Mouse (Mus musculus): ENCODE measurements at regions not wholly inside any gene's neighbourhood (a gene's known extent, or its start where the extent isn't known, plus 50 kb on each side); places are given as distances from the start of the nearest gene placed in this dataset.

- Histone ChIP-seq H3K4me2 (no peak overlapping the region), H3K9ac (ENCODE audit: low read depth, low read length) (no peak overlapping the region), H3K27me3 (ENCODE audit: control insufficient read depth, insufficient read depth, low read length) (no peaks in the 10 kb centered on the region), H3K27ac (ENCODE audit: low read depth, low read length) (no peak overlapping the region), H3K4me1 (ENCODE audit: control insufficient read depth, insufficient read depth, low read length) (peaks cover 23% of the 10 kb centered on the region), H3K36me3 (ENCODE audit: control insufficient read depth, insufficient read depth, low read length) (no peaks in the 10 kb centered on the region), H3K9me3 (replicated peaks; ENCODE audit: control insufficient read depth, low read length) (no peaks in the 10 kb centered on the region), H3K4me3 (ENCODE audit: low read depth, low read length) (no peak overlapping the region)
- ATAC-seq (replicated peaks; ENCODE audit: insufficient number of reproducible peaks, low FRiP score, low TSS enrichment): no peak
- 82% methylated on average over 5 of the region's 5 CpGs for WGBS (ENCODE audit: insufficient replicate concordance)
Observed at GRCm38 (mm10) chr12:12529541-12529940, 267.6 kb downstream of the Fam49a start.

DNA sequence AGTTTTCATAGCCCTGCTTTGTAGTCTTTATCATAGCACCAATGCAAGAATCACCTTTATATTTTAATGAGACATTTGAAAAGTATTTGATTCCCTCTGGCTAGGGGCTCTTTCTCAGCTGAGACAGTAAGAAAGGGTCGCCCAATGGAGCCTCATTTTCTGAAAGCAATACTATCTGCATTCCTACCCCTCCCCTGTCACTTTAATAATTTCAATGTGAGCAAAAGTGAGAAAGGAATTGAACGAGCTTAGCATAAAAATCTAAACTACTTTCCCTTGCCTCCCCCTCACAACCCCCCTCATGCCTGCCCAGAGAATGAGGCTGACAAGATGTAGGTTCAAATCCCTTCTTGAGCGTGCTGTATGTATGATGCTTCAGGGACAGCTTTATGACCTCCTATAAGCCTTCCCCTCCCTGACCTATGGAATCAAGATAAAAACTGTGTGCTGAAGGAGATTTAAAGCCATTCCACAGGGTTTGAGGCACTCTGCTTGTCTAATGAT lies 266.6 kb downstream of the Fam49a start:
- Histone ChIP-seq H3K27me3 (ENCODE audit: control insufficient read depth, insufficient read depth, low read length) (no peaks in the 10 kb centered on the region), H3K9ac (ENCODE audit: low read depth, low read length) (no peak overlapping the region), H3K27ac (ENCODE audit: low read depth, low read length) (peak overlapping the region; percentile 71), H3K4me3 (ENCODE audit: low read depth, low read length) (no peak overlapping the region), H3K4me2 (no peak overlapping the region), H3K9me3 (replicated peaks; ENCODE audit: control insufficient read depth, low read length) (no peaks in the 10 kb centered on the region), H3K36me3 (ENCODE audit: control insufficient read depth, insufficient read depth, low read length) (no peaks in the 10 kb centered on the region), H3K4me1 (ENCODE audit: control insufficient read depth, insufficient read depth, low read length) (peaks cover 23% of the 10 kb centered on the region)
- no peak for ATAC-seq (replicated peaks; ENCODE audit: insufficient number of reproducible peaks, low FRiP score, low TSS enrichment)
- WGBS (ENCODE audit: insufficient replicate concordance): 45% methylated on average over 3 of the region's 3 CpGs

GRCm38 (mm10) chr12:12527766-12528477 lies 266.0 kb downstream of the Fam49a start:
- Histone ChIP-seq H3K9me3 (replicated peaks; ENCODE audit: control insufficient read depth, low read length) (no peaks in the 10 kb centered on the region), H3K27me3 (ENCODE audit: control insufficient read depth, insufficient read depth, low read length) (no peaks in the 10 kb centered on the region), H3K4me1 (ENCODE audit: control insufficient read depth, insufficient read depth, low read length) (peaks cover 23% of the 10 kb centered on the region), H3K27ac (ENCODE audit: low read depth, low read length) (peak overlapping the region; percentile 78), H3K4me2 (no peak overlapping the region), H3K9ac (ENCODE audit: low read depth, low read length) (no peak overlapping the region), H3K4me3 (ENCODE audit: low read depth, low read length) (no peak overlapping the region), H3K36me3 (ENCODE audit: control insufficient read depth, insufficient read depth, low read length) (no peaks in the 10 kb centered on the region)
- 25% methylated on average over 7 of the region's 7 CpGs for WGBS (ENCODE audit: insufficient replicate concordance)
- ATAC-seq (replicated peaks; ENCODE audit: insufficient number of reproducible peaks, low FRiP score, low TSS enrichment): no peak

DNA sequence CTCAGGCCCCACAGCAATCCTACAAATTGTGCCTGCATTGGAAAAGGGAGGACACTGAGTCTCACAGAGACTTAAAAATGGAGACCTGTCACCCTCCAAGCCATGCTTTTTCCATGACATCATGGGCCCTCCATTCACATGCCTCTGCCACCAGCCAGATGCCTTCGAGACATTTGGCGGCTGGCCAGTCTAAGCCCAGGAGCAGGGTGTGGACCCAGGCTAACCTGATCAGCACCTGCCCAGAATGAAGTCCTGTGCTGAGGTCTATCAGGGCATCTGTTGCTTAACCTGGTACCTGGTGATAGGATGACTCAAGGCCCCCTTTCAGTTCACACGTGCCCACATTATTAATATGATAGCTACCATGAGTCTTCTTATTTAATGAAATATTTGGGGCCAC lies 265.4 kb downstream of the Fam49a start:
- peak overlapping the region; percentile 78 for H3K27ac ChIP-seq (ENCODE audit: low read depth, low read length)

DNA sequence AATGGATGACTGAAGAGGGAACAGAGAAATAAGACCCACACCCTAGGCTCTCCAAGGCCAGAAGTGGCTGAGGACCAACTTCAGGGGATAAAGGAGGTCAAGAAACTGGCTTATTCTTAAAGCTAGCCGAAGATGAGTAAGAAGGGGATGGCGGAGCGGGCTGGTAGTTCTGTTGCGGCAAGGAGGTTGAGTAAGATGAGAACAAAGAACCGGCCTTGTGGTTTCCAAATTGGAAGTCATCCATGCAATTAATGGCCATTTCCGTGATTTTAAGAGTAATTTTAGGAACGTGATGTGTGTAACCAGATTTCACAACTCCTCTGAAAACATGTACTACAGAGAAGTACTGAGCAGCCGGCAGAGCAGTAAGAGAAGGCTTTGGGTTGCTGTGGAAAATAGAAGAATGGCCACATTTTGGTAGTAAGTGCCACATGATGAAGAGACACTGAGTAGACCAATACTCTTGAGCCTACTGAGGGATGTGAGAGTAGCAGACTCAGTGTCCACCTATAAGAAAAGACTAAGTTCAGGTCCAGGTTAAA lies 258.4 kb downstream of the Fam49a start:
- WGBS (ENCODE audit: insufficient replicate concordance): 92% methylated on average over 8 of the region's 8 CpGs

More for the DNA sequence above, 265.4 kb downstream of the Fam49a start:
- no peak overlapping the region for H3K4me2 ChIP-seq
- H3K9ac ChIP-seq (ENCODE audit: low read depth, low read length): no peak overlapping the region
- WGBS (ENCODE audit: insufficient replicate concordance): 48% methylated on average over 3 of the region's 3 CpGs
- ATAC-seq (replicated peaks; ENCODE audit: insufficient number of reproducible peaks, low FRiP score, low TSS enrichment): peak; percentile 61; the same call in 1 of the 2 replicates
- H3K27me3 ChIP-seq (ENCODE audit: control insufficient read depth, insufficient read depth, low read length): no peaks in the 10 kb centered on the region
- no peaks in the 10 kb centered on the region for H3K9me3 ChIP-seq (replicated peaks; ENCODE audit: control insufficient read depth, low read length)
- no peak overlapping the region for H3K4me3 ChIP-seq (ENCODE audit: low read depth, low read length)
- H3K36me3 ChIP-seq (ENCODE audit: control insufficient read depth, insufficient read depth, low read length): no peaks in the 10 kb centered on the region
- H3K4me1 ChIP-seq (ENCODE audit: control insufficient read depth, insufficient read depth, low read length): peaks cover 23% of the 10 kb centered on the region

GRCm38 (mm10) chr12:12518490-12519070 lies 256.6 kb downstream of the Fam49a start:
- H3K9ac ChIP-seq (ENCODE audit: low read depth, low read length): no peak overlapping the region
- no peaks in the 10 kb centered on the region for H3K36me3 ChIP-seq (ENCODE audit: control insufficient read depth, insufficient read depth, low read length)
- no peak for ATAC-seq (replicated peaks; ENCODE audit: insufficient number of reproducible peaks, low FRiP score, low TSS enrichment)
- no peaks in the 10 kb centered on the region for H3K27me3 ChIP-seq (ENCODE audit: control insufficient read depth, insufficient read depth, low read length)
- 36% methylated on average over 5 of the region's 5 CpGs for WGBS (ENCODE audit: insufficient replicate concordance)
- H3K4me3 ChIP-seq (ENCODE audit: low read depth, low read length): no peak overlapping the region
- H3K9me3 ChIP-seq (replicated peaks; ENCODE audit: control insufficient read depth, low read length): no peaks in the 10 kb centered on the region
- peak overlapping the region; percentile 6; the same call in 1 of the 2 replicates for H3K27ac ChIP-seq (ENCODE audit: low read depth, low read length)
- no peak overlapping the region for H3K4me2 ChIP-seq
- peaks cover 9% of the 10 kb centered on the region for H3K4me1 ChIP-seq (ENCODE audit: control insufficient read depth, insufficient read depth, low read length)

More for the DNA sequence above, 258.4 kb downstream of the Fam49a start:
- no peaks in the 10 kb centered on the region for H3K36me3 ChIP-seq (ENCODE audit: control insufficient read depth, insufficient read depth, low read length)
- ATAC-seq (replicated peaks; ENCODE audit: insufficient number of reproducible peaks, low FRiP score, low TSS enrichment): no peak
- no peak overlapping the region for H3K27ac ChIP-seq (ENCODE audit: low read depth, low read length)
- H3K4me3 ChIP-seq (ENCODE audit: low read depth, low read length): no peak overlapping the region
- H3K9me3 ChIP-seq (replicated peaks; ENCODE audit: control insufficient read depth, low read length): no peaks in the 10 kb centered on the region
- no peak overlapping the region for H3K4me2 ChIP-seq
- H3K9ac ChIP-seq (ENCODE audit: low read depth, low read length): no peak overlapping the region
- H3K4me1 ChIP-seq (ENCODE audit: control insufficient read depth, insufficient read depth, low read length): peaks cover 9% of the 10 kb centered on the region
- no peaks in the 10 kb centered on the region for H3K27me3 ChIP-seq (ENCODE audit: control insufficient read depth, insufficient read depth, low read length)

DNA sequence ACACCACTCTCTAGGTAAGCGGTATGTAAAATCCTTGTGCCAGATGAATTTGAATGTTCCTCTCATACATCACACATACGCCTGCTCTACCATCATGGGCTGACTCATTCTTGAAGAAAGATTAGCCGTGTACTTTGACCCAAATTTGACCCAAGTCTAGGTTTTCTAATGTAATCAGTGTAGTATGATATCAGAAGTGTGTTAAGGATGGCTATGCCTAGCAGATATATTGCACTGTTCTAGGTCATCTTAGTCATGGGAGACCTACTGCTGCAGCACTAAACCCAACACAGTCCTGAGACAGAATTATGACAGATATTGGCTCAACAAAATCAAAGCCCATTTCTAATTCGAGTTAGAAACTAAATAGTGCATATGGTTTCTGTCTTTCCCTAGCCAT lies 255.1 kb downstream of the Fam49a start:
- H3K4me2 ChIP-seq: no peak overlapping the region
- H3K4me3 ChIP-seq (ENCODE audit: low read depth, low read length): no peak overlapping the region
- H3K36me3 ChIP-seq (ENCODE audit: control insufficient read depth, insufficient read depth, low read length): no peaks in the 10 kb centered on the region
- no peak for ATAC-seq (replicated peaks; ENCODE audit: insufficient number of reproducible peaks, low FRiP score, low TSS enrichment)
- 82% methylated on average over 4 of the region's 4 CpGs for WGBS (ENCODE audit: insufficient replicate concordance)
- H3K9ac ChIP-seq (ENCODE audit: low read depth, low read length): no peak overlapping the region
- no peak overlapping the region for H3K27ac ChIP-seq (ENCODE audit: low read depth, low read length)
- no peaks in the 10 kb centered on the region for H3K27me3 ChIP-seq (ENCODE audit: control insufficient read depth, insufficient read depth, low read length)
- H3K9me3 ChIP-seq (replicated peaks; ENCODE audit: control insufficient read depth, low read length): no peaks in the 10 kb centered on the region
- H3K4me1 ChIP-seq (ENCODE audit: control insufficient read depth, insufficient read depth, low read length): peaks cover 9% of the 10 kb centered on the region

DNA sequence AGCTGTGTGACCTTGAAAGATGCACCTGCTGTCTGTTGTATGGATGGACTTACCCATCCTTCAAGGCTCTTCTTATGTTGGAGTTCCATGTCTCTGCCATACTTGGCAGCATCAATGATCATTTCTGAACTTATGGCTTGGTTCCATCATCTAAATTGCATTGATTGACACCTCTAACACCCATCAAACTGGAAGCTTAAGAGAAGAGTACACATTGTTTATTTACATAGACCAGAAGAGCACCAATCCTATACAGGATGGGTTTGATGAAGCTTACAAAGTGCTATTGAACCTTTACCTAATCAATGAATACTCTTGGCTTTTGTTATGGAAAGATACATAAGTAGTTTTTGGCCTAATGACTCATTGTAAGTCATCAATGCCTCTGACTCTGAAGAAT lies 248.8 kb downstream of the Fam49a start:
- Histone ChIP-seq H3K27ac (ENCODE audit: low read depth, low read length) (no peak overlapping the region), H3K36me3 (ENCODE audit: control insufficient read depth, insufficient read depth, low read length) (no peaks in the 10 kb centered on the region), H3K4me1 (ENCODE audit: control insufficient read depth, insufficient read depth, low read length) (peaks cover 10% of the 10 kb centered on the region), H3K9me3 (replicated peaks; ENCODE audit: control insufficient read depth, low read length) (no peaks in the 10 kb centered on the region), H3K4me2 (no peak overlapping the region), H3K9ac (ENCODE audit: low read depth, low read length) (no peak overlapping the region), H3K27me3 (ENCODE audit: control insufficient read depth, insufficient read depth, low read length) (no peaks in the 10 kb centered on the region), H3K4me3 (ENCODE audit: low read depth, low read length) (no peak overlapping the region)
- ATAC-seq (replicated peaks; ENCODE audit: insufficient number of reproducible peaks, low FRiP score, low TSS enrichment): no peak
